Mouse (Mus musculus) brain, embryonic 18.5 days (tissue): ENCODE results near the gene Prop1.

Experiments
- DNase-seq: peaks from one replicate; pipeline ENCODE4 v3.0.0-alpha.2; 2012; ENCODE audit warnings: low read depth, low spot score

Gene Prop1

DNA sequence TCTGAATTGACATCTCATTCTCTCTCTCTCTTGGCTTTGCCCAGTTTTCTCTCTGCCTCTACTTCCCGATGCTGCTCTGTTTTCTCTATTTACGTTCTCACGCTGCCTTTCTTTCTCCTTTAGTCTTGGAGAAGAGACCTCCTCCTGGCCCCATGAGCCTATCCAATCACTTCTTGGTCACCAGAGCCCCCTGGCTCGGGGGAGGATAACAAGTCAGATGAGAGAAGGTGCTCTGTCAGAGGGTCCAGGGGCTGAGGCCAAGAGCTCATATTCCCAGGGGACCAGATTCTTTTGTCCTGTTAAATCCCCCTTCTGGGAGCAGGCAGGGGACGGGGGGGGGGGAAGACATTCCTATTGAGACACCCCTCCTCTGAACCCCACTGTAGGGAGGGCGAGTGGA lies at the start of gene Prop1:
Gene Prop1 (minus strand): TSS at position 101 of the 400 bp plus-strand sequence.
- DNase-seq, result no peak

DNA sequence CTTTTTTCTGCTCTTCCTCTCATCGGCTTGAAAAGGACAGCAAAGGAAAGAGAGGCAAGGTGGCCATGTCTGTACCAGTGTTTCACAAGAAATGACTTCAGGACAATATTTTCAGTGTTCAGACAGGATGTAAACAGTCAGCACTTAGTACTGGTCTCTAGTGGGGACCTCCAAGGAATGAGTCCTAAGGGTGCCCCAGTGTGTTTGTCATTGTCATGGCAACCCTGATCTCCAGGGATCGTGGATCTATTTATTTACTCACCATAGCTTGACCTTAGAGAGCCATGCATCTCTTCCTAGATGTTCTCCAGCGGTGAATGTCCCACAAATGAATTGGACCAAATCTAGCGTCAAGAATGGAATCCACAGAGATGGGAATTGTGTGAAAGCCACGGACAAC lies 49.7 kb upstream of the Prop1 start, which contains the start of gene Olfr51:
Gene Olfr51 (plus strand): TSS at position 301 of the 400 bp plus-strand sequence.
- no peak for DNase-seq

- DNase-seq, result no peak
Observed at GRCm38 (mm10) chr11:50981667-50982066, 28.1 kb upstream of the Prop1 start, which contains the start of gene Olfr1377. Gene Olfr1377 (plus strand): TSS chr11:50981967.

GRCm38 (mm10) chr11:50977216-50977615 lies 23.7 kb upstream of the Prop1 start:
- DNase-seq, result no peak

DNA sequence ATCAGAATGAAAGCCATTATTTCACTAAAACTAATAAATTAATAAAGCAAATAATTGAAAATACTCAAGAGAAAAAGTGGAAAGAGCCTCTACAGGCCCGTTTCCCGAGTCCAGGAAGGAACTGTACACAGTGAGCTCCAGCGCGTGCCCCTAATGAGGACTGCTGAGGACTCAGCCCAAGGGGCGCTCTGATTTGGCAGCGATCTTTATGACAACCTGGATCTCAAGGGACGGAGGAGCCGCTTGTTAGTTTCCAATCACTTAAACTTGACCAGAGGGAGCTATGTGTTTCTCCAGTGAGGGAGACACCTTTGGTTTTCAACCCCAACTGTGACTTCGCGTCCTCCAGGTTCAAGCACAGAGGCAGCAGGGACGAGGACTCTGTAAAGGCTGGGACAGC lies 12.7 kb upstream of the Prop1 start, which contains the start of gene Olfr1378:
Gene Olfr1378 (plus strand): TSS at position 301 of the 400 bp plus-strand sequence.
- DNase-seq, result no peak

DNA sequence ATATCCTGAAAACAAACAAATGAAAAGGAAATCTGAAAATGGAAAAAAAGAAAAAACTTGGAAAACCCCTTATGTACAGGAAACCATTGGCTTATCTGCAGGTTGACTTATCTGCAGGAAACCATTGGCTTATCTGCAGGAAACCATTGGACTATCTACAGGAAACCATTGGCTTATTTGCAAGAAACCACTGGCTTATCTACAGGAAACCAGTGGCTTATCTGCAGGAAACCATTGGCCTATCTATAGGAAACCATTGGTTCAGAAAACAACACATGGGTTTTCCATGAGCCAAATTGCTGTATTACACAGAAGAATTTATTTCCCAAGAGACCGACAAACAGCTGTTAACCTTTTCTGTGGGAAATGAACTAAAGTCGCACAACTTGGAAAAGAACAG lies 11.3 kb upstream of the Prop1 start:
- DNase-seq, result no peak

DNA sequence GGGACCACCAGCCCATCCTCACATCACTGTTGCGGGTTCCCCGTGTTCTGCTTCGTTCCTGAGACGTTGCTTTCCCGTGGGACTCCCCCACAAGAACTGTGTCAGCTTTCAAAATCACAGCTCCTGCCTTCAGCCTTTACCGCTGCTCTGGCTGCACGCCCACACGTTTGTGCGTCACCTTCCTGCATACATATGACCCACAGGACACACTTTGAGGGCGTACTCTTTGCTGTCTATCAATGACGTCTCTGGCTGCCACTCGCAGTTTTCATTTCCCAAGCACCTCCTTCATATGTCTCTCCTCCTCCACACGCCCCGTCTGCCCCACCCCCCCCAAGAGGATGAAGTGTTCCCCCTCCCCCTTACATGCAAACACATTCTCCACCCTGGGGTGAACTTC lies 1.3 kb downstream of the Prop1 start:
- DNase-seq, result no peak

- DNase-seq, result no peak
Observed at GRCm38 (mm10) chr11:50943506-50943905, 10.1 kb downstream of the Prop1 start, which contains the start of gene 4933414I15Rik. Gene 4933414I15Rik (minus strand): TSS chr11:50943765.

DNA sequence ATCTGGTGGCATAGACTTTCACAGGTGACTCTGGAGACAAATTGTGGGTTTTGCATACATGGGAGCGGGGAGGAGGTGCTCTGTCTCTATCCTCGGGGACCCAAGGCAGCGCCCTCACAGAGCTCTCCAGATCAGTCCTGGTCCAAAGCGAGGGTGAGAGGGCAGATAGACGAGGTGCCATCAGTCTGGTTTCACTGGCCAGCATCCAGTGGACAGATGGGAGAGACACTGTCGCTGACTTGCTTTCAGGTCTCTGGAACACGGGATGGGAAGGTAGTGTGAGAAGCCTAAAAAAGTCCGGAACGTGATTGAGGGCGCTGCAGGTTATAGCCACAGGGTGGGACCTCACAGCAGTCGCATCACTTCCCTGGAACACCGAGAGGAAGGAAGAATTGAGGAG lies 11.2 kb downstream of the Prop1 start:
- no peak for DNase-seq

GRCm38 (mm10) chr11:50939621-50940366 lies 13.8 kb downstream of the Prop1 start:
- peak; percentile 22 for DNase-seq

DNA sequence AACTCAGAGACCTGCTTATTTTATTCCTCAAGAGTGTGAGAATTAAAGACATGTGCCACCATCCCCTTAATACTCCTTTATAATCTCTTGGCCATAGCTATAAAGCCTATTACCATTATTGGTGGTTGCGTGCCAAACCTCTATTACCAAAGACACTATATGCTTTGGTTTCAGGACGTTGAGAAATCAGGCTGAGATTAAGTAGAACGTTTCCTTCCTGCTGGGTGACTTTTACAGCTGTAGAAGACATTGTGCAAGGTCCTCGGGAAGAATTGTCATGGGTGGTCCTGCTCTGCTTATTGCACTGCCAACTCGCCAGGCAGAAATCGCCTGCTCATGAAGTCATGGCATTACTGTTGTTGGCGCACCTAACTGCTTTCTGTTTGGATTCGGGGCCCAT lies 15.1 kb downstream of the Prop1 start:
- no peak for DNase-seq

DNA sequence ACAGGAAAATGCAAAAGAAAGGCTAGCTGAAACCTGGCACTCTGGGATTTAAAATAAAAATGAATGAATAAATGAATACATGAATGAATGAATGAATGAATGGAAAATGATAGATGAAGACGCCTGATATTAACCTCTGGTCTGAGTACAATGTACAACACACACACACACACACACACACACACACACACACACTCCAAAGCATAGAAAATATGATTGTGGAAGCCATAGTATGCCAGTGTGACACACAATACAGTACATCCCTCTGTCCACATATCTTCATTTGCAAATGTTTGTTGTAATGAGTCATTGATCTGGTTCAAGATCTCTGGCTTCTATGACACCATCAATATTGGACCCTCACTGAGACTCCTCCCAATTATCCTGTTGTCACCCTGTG lies 21.5 kb downstream of the Prop1 start:
- DNase-seq, result no peak

DNA sequence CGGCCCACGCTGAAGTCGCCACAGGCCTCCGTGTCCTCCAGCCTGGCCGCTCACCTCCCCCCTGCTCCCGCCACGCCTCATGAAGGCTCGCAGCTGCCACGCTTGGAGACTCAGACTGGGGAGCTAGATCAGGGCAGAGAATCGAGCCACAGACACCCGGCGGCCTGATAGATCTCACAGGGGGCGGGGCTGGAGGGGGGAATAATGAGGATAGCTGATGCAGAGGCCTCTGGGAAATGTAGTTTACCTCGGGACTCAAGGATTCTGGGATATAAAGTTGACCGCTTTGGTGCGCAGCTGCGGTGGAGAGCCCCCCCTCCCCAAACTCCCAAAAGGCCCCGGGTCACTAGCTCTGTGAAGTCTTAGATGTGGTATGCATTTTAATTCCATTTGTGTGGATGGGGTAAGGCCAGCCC lies 22.1 kb downstream of the Prop1 start, which contains the start of gene Zfp354b:
Gene Zfp354b (minus strand): TSS at position 183 of the 416 bp plus-strand sequence.
- peak; percentile 90 for DNase-seq

GRCm38 (mm10) chr11:50931021-50931420 lies 22.5 kb downstream of the Prop1 start:
- no peak for DNase-seq

GRCm38 (mm10) chr11:50930469-50931014 lies 23.0 kb downstream of the Prop1 start:
- peak; percentile 4 for DNase-seq

DNA sequence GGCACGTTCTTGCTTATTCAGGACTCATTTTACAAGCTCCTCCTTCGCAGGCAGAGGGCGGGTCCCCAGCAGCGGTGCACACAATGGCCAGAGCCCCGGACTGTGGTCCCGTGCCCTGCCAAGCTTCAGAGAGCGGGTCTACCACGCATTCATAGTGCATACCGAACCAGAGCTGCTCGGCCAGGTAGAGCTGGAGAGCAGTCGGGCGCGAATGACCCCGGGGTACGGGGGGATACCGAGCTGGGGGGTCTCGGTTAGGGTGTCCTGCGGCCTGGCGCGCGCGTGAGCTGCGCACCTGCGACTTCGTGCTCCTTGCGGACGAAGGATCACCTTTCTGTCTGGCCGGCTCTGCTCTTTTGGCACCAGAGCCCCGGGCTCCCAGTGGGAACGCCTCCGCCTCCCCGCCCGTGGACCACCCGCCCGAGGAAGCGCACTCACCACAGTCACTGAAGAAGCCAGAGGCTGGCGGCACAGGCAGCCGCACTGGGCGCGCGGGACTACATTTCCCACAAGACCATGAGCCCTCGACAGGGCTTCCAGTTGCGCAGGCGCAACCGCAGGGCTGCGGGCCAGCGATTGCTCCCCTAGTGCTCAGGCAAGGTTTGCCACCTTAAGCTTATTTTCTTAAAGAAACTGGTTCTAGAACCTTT lies 37.8 kb downstream of the Prop1 start, which contains the start of gene Zfp2:
Gene Zfp2 (minus strand): TSS at position 495 of the 650 bp plus-strand sequence.
- DNase-seq, result peak; percentile 79

DNA sequence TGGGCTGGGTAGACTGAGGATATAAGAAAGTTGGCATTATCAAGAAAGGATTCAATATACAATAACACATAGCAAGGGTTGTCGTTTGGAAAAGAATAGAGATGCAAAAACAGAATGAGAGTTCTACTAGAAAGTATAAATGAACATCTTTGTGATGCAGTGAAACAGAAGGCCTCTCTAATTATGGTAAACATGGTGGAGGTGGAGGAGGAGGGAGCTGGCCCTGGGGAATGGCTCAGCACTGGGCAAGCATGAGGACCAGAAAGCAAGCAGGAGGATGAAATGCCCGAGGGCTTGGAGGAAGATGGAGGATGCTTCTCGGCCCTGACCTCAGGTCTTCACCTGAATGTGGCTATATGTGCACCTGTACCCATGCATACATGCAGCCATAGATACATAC lies 39.1 kb downstream of the Prop1 start:
- no peak for DNase-seq

DNA sequence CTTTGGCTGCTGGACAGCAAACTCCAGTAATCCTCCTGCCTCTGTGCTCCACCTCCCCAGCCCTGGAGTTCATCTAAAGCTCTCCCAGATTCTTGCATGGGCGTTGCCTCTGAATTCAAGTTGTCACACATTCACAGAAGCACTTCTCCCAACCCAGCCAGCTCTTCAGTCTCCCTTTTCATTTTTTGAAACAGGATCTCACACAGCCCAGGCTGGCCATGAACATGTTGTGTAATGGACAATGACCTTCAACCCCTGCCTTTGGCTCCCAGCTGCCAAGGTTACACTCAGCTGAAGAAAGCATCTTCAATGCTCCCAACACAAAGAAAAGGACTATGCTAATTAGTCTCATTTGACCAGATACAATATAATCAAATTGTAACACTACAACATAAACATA lies 40.3 kb downstream of the Prop1 start:
- DNase-seq, result no peak

GRCm38 (mm10) chr11:50908136-50908535 lies 45.4 kb downstream of the Prop1 start:
- no peak for DNase-seq
